Mouse (Mus musculus): ENCODE measurements around the gene Zmynd19. TPM values are rescaled to one million over a fixed set of nuclear protein-coding genes. Genes with fewer than 3 reads are reported as not detected.
"Not testable (repeated sequence)": the region's sequence is repeated elsewhere in the genome, so short reads cannot be mapped to it uniquely, and the experiment has no call there.

The Zmynd19 gene
- total RNA-seq, 2 experiments from 2014 or later, result 21.1 to 21.8 TPM

- DNase-seq, result no peak
These were observed 7.5 kb upstream of the Zmynd19 start for GRCm38 (mm10) chr2:24942092-24942491.

GRCm38 (mm10) chr2:24944304-24944703, 5.3 kb upstream of the Zmynd19 start:
- not testable (repeated sequence) for DNase-seq

DNA sequence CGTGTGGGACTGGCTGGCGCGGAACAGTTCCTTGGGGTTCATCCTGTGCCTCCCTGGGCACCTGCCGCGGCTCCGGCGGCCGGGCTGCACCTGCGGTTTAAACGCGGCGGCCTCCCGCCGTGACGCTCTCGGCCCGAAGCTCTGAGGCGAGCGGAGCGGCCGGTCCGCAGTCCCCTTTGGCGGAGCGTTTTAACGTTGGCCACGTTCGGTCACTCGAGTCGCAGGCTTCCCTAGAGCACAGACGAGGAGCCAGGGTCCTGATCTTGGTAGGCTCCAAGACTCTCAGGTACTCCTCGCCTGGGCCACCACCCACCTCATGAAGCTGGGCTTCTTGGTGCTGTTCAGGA, 570 bp downstream of the Zmynd19 start:
- no peak for DNase-seq

GRCm38 (mm10) chr2:24952537-24953055, 3.0 kb downstream of the Zmynd19 start:
- DNase-seq, result no peak

DNA sequence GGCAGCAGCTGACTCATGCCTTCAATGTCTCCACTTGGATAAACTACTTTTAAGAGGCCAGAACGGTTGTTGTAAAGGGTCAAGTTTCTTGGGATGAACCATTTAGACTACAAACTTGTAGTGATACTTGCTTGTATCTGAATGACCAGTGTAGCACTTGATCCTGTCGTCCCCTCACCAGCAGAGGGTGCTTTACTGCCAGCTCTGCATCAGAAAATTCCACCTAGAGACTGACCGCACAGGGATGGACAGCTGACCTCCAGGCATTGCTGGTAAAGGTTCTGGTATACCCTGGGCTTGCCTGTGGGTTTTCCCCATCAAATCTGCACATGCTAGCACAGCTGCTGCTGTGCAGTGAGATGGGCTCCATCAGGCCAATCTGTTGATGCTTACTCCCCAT, 11.3 kb downstream of the Zmynd19 start:
- DNase-seq, result no peak

DNA sequence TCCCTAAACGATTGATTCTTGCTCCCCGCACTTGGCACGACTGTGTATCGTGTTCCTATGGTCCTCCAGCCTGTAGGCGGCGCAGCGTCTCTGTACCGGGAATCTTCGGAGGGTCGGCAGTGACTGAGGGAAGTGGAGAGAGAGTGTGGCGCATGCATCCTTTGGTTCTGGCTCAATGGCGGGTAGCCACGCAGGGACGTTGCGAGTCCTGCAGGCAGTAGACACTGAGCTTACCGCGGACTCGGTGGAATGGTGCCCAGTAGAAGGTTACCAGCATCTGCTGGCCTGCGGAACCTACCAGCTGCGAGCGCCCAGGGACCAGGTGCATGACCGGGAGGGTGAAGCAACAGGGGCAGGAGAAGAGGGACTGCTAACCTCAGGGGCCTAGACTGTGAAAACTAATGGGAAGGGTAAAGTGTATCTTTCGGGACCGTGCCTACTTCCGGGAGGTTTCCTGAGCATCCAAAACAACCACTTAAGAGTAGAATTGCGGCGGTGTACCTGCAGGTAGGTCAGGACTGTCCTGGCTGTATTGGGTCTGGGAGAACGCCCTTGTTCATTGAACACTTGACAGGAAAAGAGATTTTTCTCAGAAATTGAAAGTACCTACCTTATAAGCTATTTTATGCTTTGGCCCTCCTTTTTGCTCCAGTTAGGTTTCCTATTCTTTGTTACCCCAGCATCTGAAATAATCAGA, 12.9 kb downstream of the Zmynd19 start, which contains the start of gene Dph7:
TSS of gene Dph7 (plus strand) at position 97 of the 697 bp plus-strand sequence.
- DNase-seq, result peak; percentile 86

GRCm38 (mm10) chr2:24970386-24970785, 20.8 kb downstream of the Zmynd19 start:
- DNase-seq, result no peak

DNA sequence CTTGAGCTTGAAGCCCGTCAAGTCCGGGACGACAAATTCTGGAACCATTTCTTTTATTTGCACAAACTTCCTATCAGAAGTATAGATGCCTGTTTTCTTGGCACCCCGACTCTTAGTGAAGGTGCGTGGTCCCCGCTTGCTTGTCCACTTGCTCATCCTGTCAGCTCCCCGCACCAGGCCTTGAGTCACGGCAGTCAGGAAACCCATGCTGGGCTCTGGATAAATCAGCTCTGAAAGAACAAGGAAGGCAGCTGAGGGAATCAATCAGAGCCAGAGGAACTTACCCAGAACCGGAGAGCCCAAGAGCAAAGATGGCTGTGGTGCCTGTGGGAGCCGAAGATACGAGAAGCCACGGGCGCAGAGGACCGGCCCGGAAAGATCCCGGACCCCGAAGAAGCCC, 24.9 kb downstream of the Zmynd19 start:
- DNase-seq, result not testable (repeated sequence)

DNA sequence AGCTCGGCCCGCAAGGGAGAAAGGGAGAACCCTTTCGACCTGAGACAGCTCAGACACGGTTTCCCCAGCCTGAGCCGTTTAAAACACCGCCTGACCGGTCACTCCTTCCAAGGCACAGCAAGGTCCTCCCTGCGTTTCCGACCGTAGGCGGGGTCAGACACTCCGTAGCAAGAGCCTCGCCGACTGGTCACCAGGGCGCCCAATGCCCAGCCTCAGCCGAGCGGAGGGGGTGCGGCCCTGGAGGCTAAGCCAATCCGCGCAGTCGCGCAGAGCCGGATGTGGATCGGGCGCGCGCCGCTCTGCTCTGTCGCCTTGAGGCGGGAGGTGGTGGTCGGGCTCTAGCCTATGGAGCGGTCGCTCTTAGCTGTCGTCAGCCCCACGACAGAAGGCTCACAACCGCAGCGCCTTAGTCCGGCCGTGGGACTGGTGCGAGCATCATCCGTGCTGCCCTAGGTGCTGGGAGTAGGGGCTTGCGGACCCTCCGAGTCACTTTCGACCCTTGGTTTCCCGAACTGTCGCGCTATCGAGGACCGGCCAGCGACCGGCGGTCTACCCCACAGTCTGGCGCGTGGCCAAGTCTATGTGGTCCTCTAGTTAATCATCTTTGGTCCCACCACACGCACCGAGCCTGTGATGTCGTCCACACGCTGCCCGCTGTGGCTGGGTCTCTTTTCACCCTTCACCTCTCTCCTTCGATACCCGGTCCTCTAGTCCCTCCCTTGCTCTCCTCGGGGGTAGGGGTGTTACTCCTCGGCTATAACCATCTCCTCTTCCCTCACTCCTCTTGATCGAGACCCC, 25.5 kb downstream of the Zmynd19 start, which contains the start of gene Mrpl41:
TSS of gene Mrpl41 (minus strand) at position 193 of the 798 bp plus-strand sequence.
- peak; percentile 94 for DNase-seq

GRCm38 (mm10) chr2:24975704-24976297, 26.2 kb downstream of the Zmynd19 start, which contains the start of gene Pnpla7:
Gene Pnpla7, plus strand, starts transcription at chr2:24976033.
- peak; percentile 67 for DNase-seq

GRCm38 (mm10) chr2:24976960-24977359, 27.4 kb downstream of the Zmynd19 start:
- no peak for DNase-seq

- no peak for DNase-seq
These were observed 38.2 kb downstream of the Zmynd19 start for GRCm38 (mm10) chr2:24987762-24988161.

DNA sequence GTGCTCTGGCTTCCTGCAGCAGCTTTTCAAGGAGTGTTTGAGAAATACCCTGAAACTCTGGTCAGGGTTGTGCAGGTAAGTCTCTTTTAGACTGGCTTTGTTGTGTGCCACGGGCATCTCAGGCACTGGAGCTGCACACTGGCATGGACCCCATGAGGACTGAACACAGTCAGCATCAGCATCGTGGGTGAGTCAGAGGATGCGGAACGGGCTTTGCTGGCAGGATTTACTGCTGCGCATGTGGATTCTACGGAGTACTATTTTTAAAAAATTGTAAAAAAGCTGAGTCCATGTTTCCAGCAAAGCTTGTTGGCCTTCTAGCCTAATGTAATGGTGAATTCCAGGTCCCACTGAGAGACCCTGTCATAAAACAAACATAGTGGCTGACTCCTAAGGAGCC, 45.7 kb downstream of the Zmynd19 start:
- DNase-seq, result no peak

GRCm38 (mm10) chr2:24996471-24996870, 46.9 kb downstream of the Zmynd19 start:
- DNase-seq, result no peak

- peak; percentile 29 for DNase-seq
These were observed 51.1 kb downstream of the Zmynd19 start for GRCm38 (mm10) chr2:25000544-25001235.

DNA sequence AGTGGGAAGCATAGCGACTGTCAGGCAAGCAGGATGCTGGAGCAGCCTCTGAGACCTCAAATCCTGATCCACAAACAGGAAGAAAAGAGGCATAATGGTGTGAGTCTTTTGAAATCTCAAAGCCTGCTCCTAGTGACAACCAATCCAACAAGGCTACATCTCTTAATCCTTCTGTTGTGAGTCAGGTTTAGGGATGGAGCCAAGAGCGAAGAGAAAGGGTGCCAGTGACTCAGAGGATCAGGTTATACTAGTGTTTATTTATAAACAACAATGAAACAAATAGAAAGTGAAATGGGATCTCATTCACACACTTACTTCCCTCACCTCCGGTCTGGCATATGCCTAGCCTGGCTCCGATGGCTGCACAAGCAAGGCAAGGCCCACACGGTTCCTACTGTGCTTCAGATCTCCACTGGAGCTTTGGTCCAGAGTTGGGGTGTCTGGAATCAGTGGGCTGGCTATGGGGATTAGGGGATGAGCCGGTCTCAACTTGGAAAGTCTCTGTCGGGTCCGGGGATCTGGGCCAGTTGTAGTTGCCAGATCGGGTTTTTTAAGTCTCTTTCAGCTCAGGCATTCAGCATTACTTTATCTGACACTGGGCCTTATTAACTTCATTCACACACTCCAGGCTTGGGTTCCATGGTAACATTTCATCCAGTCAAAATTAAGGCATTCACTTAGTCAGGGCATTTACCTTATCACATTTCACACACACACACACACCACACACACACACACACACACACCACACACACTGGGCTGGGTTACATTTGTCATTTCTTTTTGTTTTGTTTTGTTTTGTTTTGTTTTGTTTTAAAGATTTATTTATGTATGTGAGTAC, 54.6 kb downstream of the Zmynd19 start:
- DNase-seq, result no peak

DNA sequence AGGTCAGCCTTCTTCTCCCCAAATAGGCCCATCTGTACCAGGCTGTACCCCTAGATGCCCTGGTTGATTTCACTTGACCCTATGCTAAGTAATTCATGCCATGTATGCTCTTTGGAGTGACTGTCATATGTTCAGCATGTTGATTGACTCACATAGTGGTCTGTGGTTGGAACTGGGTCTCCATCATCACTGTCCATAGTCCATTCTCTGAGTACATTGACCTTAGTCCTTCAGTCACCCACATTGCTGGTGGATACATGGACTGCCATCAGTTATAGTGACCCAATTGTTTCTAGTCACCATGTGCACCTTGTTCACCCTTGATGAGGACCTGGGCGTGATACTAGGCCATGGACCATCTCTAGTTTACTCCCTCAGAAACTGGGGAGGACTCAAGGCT, 57.2 kb downstream of the Zmynd19 start:
- no peak for DNase-seq

GRCm38 (mm10) chr2:25008250-25008649, 58.7 kb downstream of the Zmynd19 start:
- no peak for DNase-seq
